Mouse (Mus musculus): ENCODE results near the gene Upk1a. TPM values are rescaled to one million over a fixed set of nuclear protein-coding genes. Genes with fewer than 3 reads are reported as not detected.

Upk1a gene
- total and polyA plus RNA-seq, 3 experiments = 0.47 to 10.9 (median 1.8) TPM

DNA sequence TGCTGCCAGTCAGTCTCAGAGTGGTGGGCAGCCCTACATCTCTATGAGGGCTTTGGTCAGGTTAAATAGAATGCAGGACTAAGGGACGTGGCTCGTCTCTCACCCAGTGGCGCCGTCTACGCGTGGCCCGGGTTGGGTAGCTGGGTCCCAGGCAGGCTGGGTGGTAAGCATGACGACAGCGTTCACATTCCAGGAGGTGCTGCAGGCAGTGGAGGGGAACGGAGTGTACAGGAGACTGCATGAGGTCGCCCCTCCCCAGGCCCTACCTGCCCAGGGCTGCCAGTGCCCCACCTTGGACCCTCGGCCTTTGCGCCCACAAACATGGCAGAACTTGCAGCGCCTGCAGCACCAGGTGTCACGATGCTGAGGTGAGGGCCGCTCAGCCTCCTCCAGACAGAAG lies 31.1 kb downstream of the Upk1a start:
- in situ Hi-C loops (cut with MboI; ENCODE audit: low pct_ligation_motif_present, low pct_unique_long_range_greater_than_20kb, low sequenced_read_pairs) = no loop called here

DNA sequence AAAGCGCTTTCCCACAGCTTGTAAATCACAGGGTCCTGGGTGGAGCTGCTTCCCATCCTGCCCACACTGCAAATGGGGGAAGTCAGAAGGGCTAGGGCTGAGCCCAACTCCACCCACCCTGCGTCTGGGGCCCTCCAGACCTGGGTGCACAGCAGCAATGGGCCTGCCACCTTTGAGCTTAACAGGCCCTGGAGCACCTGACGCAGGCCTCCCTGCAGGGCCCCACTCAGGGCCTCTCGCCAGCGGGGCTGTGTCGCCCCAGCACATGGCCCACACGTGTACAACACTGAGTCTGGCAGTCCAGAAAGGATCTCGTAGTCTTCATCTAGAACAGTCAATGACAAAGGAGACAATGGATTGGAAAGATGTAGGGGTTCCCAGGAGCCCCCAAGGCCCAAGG lies 32.7 kb downstream of the Upk1a start:
- dilution Hi-C loops (cut with MboI; ENCODE audit: extremely low pct_ligation_motif_present, extremely low pct_unique_long_range_greater_than_20kb, low sequenced_read_pairs) (no loop called here), in situ Hi-C loops (cut with MboI; ENCODE audit: low pct_ligation_motif_present, low pct_unique_long_range_greater_than_20kb, low sequenced_read_pairs) (no loop called here)
- TF ChIP-seq TBP (conservative IDR thresholded peaks at IDR 0.05; ENCODE audit: low read depth, low read length) (no peak), TCF12 (IDR thresholded peaks at IDR 0.05; ENCODE audit: low read depth, low read length) (no peak), PAX5 (IDR thresholded peaks at IDR 0.05; ENCODE audit: low read length) (no peak), IRF4 (IDR thresholded peaks at IDR 0.05; ENCODE audit: low read depth, low read length) (no peak), POLR2AphosphoS2 (IDR thresholded peaks at IDR 0.05; ENCODE audit: low read depth, low read length) (no peak), UBTF (IDR thresholded peaks at IDR 0.05; ENCODE audit: low read depth, low read length) (no peak), GABPA (IDR thresholded peaks at IDR 0.05; ENCODE audit: insufficient replicate concordance, low read depth, low read length) (no peak), ZMIZ1 (IDR thresholded peaks at IDR 0.05; ENCODE audit: low read depth, low read length) (no peak), E2F4 (IDR thresholded peaks at IDR 0.05; ENCODE audit: insufficient replicate concordance, low read depth, low read length) (no peak), JUND (conservative IDR thresholded peaks at IDR 0.05; ENCODE audit: low read depth, low read length) (no peak), MYC (IDR thresholded peaks at IDR 0.05; ENCODE audit: low read depth, low read length) (no peak), SIN3A (IDR thresholded peaks at IDR 0.05; ENCODE audit: low read length) (no peak), ZC3H11A (IDR thresholded peaks at IDR 0.05; ENCODE audit: low read depth, low read length) (no peak), MXI1 (IDR thresholded peaks at IDR 0.05; ENCODE audit: low read depth, low read length) (no peak), JUN (IDR thresholded peaks at IDR 0.05; ENCODE audit: insufficient read depth, low read depth, low read length) (no peak), RAD21 (IDR thresholded peaks at IDR 0.05; ENCODE audit: low read depth, low read length) (no peak), KAT2A (IDR thresholded peaks at IDR 0.05; ENCODE audit: insufficient replicate concordance, low read length) (no peak)

More for the DNA sequence above, 31.1 kb downstream of the Upk1a start:
- H3K27ac ChIP-seq (ENCODE audit: insufficient read depth, low read depth) = no peak overlapping the region
- no peaks in the 10 kb centered on the region for H3K9me3 ChIP-seq (replicated peaks; ENCODE audit: low read length)
- no peak for DNase-seq (ENCODE audit: extremely low read depth)
- dilution Hi-C loops (cut with MboI; ENCODE audit: extremely low pct_ligation_motif_present, extremely low pct_unique_long_range_greater_than_20kb, low sequenced_read_pairs) = no loop called here
- no peak overlapping the region for H3K9ac ChIP-seq (ENCODE audit: insufficient read depth, low read depth)
- H3K4me1 ChIP-seq (ENCODE audit: control insufficient read depth in 1 of 2, insufficient read depth in 2 of 2) = peaks cover under 1 to 4% of the 10 kb centered on the region in 2 experiments; a peak in 2 of 4 replicates
- H3K27me3 ChIP-seq (replicated peaks) = no peaks in the 10 kb centered on the region
- no peak overlapping the region for H3K4me2 ChIP-seq (ENCODE audit: insufficient read depth, low read depth, poor library complexity, severe bottlenecking)
- no peak overlapping the region for H3K4me3 ChIP-seq (replicated peaks in 1 of 3; ENCODE audit: low read depth in 2 of 3, low read length in 2 of 3, poor library complexity in 1 of 3)
- TF ChIP-seq TCF12 (IDR thresholded peaks at IDR 0.05; ENCODE audit: low read depth, low read length) = no peak
- TF ChIP-seq ZKSCAN1 (IDR thresholded peaks at IDR 0.05; ENCODE audit: borderline replicate concordance, low read depth, low read length) = no peak
- no peak for TF ChIP-seq IRF4 (IDR thresholded peaks at IDR 0.05; ENCODE audit: low read depth, low read length)
- TF ChIP-seq SIN3A (IDR thresholded peaks at IDR 0.05; ENCODE audit: low read length) = no peak
- TF ChIP-seq CHD1 (IDR thresholded peaks at IDR 0.05; ENCODE audit: low read depth, low read length) = no peak
- TF ChIP-seq JUND (conservative IDR thresholded peaks at IDR 0.05; ENCODE audit: low read depth, low read length) = no peak
- no peak for TF ChIP-seq GABPA (IDR thresholded peaks at IDR 0.05; ENCODE audit: insufficient replicate concordance, low read depth, low read length)
- no peak for TF ChIP-seq MAX (IDR thresholded peaks at IDR 0.05; ENCODE audit: low read length)
- TF ChIP-seq EP300 (IDR thresholded peaks at IDR 0.05; ENCODE audit: low read length) = no peak
- no peak for TF ChIP-seq E2F4 (IDR thresholded peaks at IDR 0.05; ENCODE audit: insufficient replicate concordance, low read depth, low read length)
- TF ChIP-seq MAFK (IDR thresholded peaks at IDR 0.05; ENCODE audit: insufficient replicate concordance, low read length) = no peak
- TF ChIP-seq SMC3 (IDR thresholded peaks at IDR 0.05; ENCODE audit: low read depth, low read length) = no peak
- no peak for TF ChIP-seq CTCF (conservative IDR thresholded peaks at IDR 0.05 in 1 of 2, IDR thresholded peaks at IDR 0.05 in 1 of 2; ENCODE audit: low read depth in 2 of 2, low read length in 2 of 2)
- peaks cover 98% of the 10 kb centered on the region in 2 experiments for H3K36me3 ChIP-seq (replicated peaks in 1 of 2; ENCODE audit: control insufficient read depth in 1 of 2, insufficient read depth in 1 of 2, low read length in 1 of 2)
- peaks cover 7% of the 10 kb centered on the region for H3K79me2 ChIP-seq (replicated peaks; ENCODE audit: control insufficient read depth, extremely low read depth, insufficient read depth, poor library complexity, severe bottlenecking)

More for the DNA sequence above, 32.7 kb downstream of the Upk1a start:
- no peak for DNase-seq (ENCODE audit: extremely low read depth)
- H3K4me2 ChIP-seq (ENCODE audit: insufficient read depth, low read depth, poor library complexity, severe bottlenecking) = no peak overlapping the region
- H3K79me2 ChIP-seq (replicated peaks; ENCODE audit: control insufficient read depth, extremely low read depth, insufficient read depth, poor library complexity, severe bottlenecking) = no peaks in the 10 kb centered on the region
- no peaks in the 10 kb centered on the region for H3K27me3 ChIP-seq (replicated peaks)
- no peak overlapping the region for H3K4me3 ChIP-seq (replicated peaks in 1 of 3; ENCODE audit: low read depth in 2 of 3, low read length in 2 of 3, poor library complexity in 1 of 3)
- no peak overlapping the region for H3K9ac ChIP-seq (ENCODE audit: insufficient read depth, low read depth)
- no peaks in the 10 kb centered on the region for H3K9me3 ChIP-seq (replicated peaks; ENCODE audit: low read length)
- H3K4me1 ChIP-seq (ENCODE audit: control insufficient read depth in 1 of 2, insufficient read depth in 2 of 2) = no peaks in the 10 kb centered on the region
- no peak overlapping the region for H3K27ac ChIP-seq (ENCODE audit: insufficient read depth, low read depth)
- peaks cover 98% of the 10 kb centered on the region in 2 experiments for H3K36me3 ChIP-seq (replicated peaks in 1 of 2; ENCODE audit: control insufficient read depth in 1 of 2, insufficient read depth in 1 of 2, low read length in 1 of 2)

Measured in CH12.LX (cell line).